In the genomic region with DNA sequence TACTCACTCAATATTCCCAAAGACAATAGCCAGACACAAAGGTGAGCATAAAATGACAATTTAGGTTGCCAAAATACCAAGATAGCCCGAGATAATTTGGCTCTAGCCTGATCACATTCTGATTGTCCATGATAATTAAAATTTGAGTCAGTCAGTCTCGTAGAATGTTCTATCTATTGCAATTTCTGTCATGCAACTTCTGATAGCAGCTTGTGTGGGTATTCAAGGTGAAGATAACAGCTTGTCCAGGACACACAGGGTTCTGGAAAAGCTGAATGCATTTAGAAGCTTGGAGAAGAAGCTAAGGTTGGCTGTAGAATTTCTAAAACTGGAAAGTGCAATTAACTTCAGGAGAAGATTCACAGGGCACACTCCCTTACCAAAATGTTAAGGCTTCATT, we compare ENCODE assay signal across 16 mouse cellular contexts.
"Had no signal": no experiment of that assay in that cellular context is flagged by ENCODE, and none has a peak within 500 bp of the region (broad histone marks: within the 10 kb centered on the region; RNA-seq: fewer than 3 reads in every experiment).

No protein-coding gene starts in this region.

- H3K4me2 ChIP-seq: neural tube, embryonic 13.5 days; neural tube, embryonic 15.5 days; stomach, embryonic 15.5 days had no signal

- H3K27ac ChIP-seq: neural tube, embryonic 13.5 days; neural tube, embryonic 15.5 days; stomach, embryonic 15.5 days; stomach, postnatal 0 days had no signal

- H3K9ac ChIP-seq: neural tube, embryonic 13.5 days; neural tube, embryonic 15.5 days; stomach, embryonic 15.5 days had no signal

- DNase-seq: retina, postnatal 1 day; right cerebral cortex, adult 18-20 months; right cerebral cortex, postnatal 14 days; right cerebral cortex, postnatal 25 days; right cerebral cortex, postnatal 4 days; spleen, adult 18-20 months; thymus, adult 18-20 months; thymus, adult 2 months; thymus, postnatal 14 days; thymus, postnatal 25 days; thymus, postnatal 36 days; thymus, postnatal 4 days had no signal

- H3K4me1 ChIP-seq: neural tube, embryonic 13.5 days; neural tube, embryonic 15.5 days; stomach, embryonic 15.5 days had no signal

- H3K4me3 ChIP-seq: neural tube, embryonic 13.5 days; neural tube, embryonic 15.5 days; stomach, embryonic 15.5 days had no signal

- H3K36me3 ChIP-seq: neural tube, embryonic 13.5 days; neural tube, embryonic 15.5 days; stomach, embryonic 15.5 days had no signal

- H3K9me3 ChIP-seq: neural tube, embryonic 13.5 days; neural tube, embryonic 15.5 days; stomach, embryonic 15.5 days had no signal

- H3K27me3 ChIP-seq: neural tube, embryonic 13.5 days; neural tube, embryonic 15.5 days; stomach, embryonic 15.5 days had no signal
